Mouse (Mus musculus) layer of hippocampus, postnatal 14 days (tissue): ENCODE measurements at regions not wholly inside any gene's neighbourhood (a gene's known extent, or its start where the extent isn't known, plus 50 kb on each side); places are given as distances from the start of the nearest gene placed in this dataset.
A peak's percentile ranks its signal among the peaks of the same experiment; 100 is the strongest.

Source experiments
- DNase-seq, 2 experiments: peaks; one replicate each; pipeline ENCODE4 v3.0.0; 2021 to 2022; ENCODE audit warnings: low spot score in 2 of 2, mixed read lengths in 1 of 2

- DNase-seq: no peak
These were observed 157.8 kb upstream of the Irf2bp2 start for GRCm38 (mm10) chr8:126751416-126752140.

GRCm38 (mm10) chr8:126745992-126746775 lies 152.4 kb upstream of the Irf2bp2 start:
- no peak for DNase-seq

DNA sequence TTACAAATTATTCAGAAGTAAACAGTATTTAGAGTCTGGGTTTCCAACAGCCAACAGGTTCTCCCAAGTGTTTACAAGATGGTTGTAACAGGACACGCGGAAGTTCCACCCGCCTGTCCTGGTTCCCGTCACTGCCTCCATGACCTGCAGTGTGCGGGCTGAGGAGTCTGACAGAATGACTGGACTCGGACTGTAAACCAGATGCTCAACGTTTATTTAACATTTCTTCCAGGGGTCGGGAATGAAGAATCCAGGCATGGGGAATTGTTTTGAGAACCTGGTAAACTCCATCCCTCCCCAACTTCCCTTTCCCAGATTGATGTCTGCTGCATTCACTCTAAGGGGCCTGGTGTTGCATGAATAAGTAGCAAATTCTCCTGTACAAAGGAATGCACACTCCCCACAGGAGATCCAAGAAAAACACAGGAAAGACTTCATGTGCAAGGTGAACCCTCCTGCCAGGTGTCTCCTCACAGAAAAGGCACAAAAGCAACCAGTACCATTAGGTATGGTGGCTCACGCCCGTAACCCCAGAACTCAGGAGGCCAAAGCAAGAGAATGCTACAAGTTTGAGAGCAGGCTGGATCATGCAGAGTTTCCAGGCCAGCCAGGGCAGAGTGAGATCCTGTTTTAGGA lies 151.1 kb upstream of the Irf2bp2 start:
- no peak for DNase-seq

- no peak for DNase-seq
These were observed 149.5 kb upstream of the Irf2bp2 start for GRCm38 (mm10) chr8:126743296-126743695.

DNA sequence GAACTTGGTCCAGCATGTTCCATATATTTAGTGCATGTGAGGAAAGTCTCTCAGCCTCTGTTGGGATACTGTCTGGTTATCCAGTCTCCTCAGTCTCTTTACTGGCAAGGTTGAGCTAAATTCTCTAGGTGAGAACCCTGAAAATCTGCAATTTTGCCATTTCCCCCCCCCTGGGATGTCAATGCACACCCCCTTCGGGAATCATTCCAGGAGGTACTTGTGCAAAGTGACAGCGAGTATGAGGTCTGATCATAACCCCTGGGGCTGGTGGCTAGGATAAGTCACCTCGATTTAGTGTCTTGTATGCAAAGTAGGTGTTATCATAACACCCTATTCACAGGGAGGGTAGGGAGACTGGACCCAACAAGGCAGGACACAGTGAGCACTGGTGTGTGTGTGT lies 148.3 kb upstream of the Irf2bp2 start:
- no peak for DNase-seq

- DNase-seq: no peak
These were observed 147.2 kb upstream of the Irf2bp2 start for GRCm38 (mm10) chr8:126741031-126741430.

DNA sequence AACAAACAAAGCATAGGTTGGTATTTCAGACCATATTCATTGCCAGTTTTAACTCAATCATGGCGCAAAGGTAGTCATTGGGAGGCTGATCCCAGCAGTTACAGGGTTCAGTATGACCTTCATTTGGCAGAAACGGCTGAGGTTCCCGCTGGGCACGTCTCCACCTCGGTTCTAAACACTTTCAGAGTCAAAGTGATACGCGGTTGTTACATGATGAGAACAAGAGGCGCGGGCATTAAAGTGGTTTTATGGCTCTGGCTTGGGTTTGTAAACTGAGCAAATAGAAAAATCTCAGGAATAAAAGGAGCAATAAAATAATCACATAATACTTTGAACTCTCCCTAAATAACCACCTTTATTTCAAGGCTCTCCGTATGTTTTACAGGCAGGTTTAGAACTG lies 146.0 kb upstream of the Irf2bp2 start:
- DNase-seq: no peak

DNA sequence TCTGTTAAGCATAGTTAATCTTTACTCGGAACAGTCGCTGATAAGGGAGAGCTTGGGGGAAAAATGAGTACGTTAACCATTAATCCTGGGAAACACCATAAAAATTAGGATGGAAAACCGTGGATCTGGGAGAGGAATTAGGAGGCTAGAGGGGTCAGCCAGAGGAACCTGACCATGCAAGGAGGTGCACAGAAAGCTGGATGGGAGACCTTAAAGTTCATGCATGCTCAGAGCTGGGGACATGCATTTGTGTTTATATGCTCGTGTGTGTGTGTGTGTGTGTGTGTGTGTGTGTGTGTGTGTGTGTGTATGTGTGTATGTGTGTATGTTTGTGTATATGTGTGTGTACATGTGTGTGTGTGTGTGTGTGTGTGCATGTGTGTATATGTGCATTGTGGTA lies 143.2 kb upstream of the Irf2bp2 start:
- no peak for DNase-seq

DNA sequence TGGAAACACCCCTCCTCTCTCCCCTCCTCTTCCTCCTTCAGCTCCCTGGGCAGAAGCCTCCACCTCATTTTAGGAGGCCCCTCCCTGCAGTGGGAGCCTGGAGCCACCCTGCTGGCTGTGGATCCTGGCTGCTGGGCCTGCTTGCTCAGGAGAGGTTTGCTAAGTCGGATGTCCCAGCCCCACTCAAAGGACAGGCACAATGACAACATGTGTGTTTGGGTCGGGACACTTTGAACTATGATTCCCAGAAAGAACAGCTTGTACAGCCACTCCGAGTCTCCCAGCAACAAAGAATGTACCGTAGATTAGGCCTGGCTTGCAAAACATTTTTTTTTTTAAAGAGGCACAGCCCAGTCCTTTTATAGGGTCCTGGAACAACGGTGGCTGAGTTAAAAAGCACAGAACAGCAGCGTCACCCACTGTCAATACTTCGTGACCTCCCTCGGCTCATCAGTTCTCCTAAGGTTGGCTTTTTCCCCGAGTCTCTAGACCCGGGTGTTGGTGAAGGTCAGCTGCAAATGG lies 142.7 kb upstream of the Irf2bp2 start:
- peak in 1 of 2 experiments; percentile 82 for DNase-seq

GRCm38 (mm10) chr8:126735488-126736440 lies 142.0 kb upstream of the Irf2bp2 start:
- peak; percentile 82 to 88 for DNase-seq

DNA sequence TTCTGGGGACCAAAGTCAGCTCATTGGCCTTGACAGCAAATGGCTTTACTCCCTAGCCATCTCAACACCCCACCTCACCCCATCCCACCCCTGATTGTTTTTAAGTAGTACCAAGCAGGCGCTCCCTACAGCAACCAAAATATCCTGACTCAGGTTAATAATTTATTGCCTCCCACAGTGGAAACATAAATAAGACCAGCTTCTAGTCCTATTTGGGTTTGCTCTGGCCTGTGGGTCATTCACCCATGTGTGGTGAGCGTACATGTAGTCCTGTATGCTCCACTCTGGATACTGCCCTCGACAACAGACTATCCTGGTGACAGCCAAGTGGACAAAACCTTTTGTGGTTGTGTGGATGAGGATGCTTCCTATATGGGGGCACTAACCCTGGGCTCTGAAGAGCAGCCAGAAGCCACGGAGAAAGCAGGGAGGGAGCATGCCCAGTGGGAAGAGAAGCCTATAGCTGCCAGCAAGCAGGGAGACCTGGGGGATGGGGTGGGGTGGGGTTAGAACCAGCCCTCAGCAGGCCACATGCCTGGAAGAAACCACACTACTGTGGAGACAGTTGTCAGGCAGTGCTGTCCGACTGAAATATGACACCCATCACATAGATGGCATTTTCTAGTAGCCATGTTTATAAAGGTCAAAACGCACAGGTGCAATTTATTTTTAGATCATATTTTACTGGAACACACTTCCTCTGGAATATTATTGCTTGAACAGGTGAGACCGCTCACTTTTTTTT lies 141.1 kb upstream of the Irf2bp2 start:
- no peak for DNase-seq

GRCm38 (mm10) chr8:126733779-126734178 lies 140.0 kb upstream of the Irf2bp2 start:
- DNase-seq: no peak

DNA sequence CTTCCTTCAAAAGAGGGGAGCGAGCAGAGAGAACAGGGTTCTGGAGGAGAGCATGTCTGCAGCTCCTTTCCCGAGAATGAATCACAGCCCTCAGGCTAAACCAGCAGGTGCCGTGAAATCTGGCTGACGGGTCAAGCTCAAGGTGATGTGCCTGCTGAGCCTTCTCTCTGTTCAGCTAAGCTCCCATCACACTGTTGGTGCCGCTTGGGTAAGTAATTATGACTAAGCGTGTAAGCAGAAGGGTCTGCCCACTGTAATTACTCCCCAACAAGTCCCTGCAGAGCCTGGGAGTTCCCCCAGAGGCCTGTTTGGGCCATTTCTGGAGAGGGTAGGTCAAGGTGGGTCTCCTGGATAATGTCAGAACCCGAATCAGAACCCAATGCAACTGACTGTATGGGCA lies 139.5 kb upstream of the Irf2bp2 start:
- no peak for DNase-seq

- no peak for DNase-seq
These were observed 136.3 kb upstream of the Irf2bp2 start for GRCm38 (mm10) chr8:126730017-126730631.

DNA sequence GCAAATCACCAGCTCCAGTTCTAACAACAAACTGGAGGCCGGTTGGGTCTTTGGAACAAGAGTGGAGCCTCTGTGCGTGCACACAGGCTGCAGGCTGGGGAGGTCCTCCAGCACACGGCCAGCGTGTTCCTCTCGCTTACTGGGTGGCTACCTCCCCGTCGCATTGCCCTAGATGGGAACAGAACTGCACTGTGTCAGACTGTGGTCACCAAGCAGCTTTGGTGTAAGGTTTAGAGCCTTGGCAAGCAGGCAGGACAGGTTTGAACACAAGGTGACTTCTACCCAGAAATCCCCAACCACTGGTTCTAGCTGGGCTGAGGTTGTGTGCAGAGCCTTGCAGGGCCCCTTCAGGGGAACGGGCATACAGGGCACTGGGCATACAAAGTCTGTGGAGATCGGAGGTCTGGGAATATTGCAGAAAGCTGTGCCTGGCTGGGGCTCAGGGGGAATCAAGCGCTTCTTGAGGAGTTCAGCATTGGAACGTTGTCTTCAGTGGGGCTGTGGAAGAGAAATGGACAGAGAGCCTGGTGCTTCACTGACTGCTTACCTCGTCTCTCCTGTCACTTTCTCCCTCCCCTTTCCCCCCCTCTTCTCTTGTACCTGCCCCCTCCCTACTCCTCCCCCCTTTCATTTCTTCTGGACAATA lies 135.3 kb upstream of the Irf2bp2 start:
- DNase-seq: no peak

GRCm38 (mm10) chr8:126728135-126728534 lies 134.3 kb upstream of the Irf2bp2 start:
- DNase-seq: no peak

- no peak for DNase-seq
These were observed 133.3 kb upstream of the Irf2bp2 start for GRCm38 (mm10) chr8:126727068-126727467.

DNA sequence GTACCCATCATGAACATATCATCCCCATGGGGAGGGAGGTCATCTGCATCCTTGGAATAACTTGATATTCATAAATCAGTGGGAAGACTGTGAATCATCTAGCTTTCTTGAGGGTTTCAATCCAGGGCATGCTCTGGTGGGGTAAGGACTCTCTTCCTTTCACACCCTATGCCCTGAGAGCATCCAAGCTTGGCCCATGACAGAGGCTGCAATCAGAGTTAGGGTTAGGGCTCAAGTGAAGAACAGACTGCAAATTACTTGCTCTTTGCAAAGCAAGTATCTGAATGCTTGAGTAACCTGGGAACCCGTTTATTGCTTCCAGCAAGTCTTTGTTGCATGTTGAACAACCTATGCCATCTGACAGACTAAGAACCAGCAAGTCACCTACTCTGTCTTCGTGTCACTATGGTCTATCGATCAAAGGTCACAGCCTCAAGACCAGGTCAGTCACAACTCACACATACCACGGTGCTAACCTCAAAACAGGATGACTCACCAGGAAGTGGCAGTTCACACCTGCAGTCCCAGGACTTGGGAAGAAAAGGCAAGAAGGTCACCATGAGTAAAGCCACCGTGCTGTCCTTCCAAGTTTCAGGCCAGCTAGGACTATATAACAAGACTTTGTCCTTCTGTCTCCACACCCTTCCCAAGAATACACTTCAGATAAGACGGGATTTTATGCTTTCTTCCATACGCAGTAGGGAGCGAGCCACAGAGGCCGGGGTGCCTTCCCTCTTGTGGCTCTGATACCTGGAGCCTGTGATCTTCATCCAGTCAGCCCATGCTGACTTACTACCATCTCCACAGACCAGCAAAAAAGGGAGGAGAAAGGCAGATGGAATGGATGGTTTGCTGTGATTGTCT lies 129.7 kb upstream of the Irf2bp2 start:
- DNase-seq: no peak
